Mouse (Mus musculus): ENCODE results near the gene Plpp1.

The Plpp1 gene

DNA sequence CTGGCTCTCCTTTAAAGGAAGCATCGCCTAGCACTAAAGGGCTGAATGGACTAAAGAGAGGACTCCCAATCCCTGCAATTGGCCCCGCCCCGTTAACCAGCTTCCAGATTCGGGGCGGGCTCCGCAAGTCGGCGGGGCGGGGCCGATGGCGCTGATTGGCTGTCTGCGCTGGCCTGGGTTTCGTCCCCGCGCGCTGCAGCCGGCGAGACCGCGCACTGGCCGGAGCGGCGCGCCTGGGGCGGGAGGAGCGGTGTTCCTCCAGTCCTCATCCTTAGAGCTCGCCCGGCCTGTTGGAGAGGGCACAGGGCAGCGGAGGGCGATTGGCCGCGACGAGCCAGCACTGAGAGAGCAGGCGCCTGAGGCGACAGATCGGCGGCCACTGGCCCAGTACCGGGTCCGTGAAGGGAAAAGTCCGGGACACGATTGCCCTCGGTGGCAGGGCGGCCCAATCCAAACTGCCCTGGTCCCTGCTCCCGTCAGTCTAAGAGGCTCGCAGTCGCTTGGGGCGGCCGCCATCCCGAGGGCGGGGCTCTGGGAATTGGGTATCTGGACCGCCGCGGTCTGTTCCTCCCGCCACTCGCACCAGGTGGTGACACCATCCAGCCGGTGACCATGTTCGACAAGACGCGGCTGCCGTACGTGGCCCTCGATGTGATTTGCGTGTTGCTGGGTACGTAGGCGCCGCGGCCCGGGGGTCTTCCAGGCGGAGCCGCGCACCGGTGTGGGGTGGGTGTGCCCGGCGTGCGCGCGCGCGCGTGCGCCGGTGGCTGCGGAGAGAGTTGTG, at the start of gene Plpp1:
TSS of gene Plpp1 (plus strand) at position 196 of the 784 bp plus-strand sequence.
- under 1% methylated on average over 77 of the region's 83 CpGs for WGBS

DNA sequence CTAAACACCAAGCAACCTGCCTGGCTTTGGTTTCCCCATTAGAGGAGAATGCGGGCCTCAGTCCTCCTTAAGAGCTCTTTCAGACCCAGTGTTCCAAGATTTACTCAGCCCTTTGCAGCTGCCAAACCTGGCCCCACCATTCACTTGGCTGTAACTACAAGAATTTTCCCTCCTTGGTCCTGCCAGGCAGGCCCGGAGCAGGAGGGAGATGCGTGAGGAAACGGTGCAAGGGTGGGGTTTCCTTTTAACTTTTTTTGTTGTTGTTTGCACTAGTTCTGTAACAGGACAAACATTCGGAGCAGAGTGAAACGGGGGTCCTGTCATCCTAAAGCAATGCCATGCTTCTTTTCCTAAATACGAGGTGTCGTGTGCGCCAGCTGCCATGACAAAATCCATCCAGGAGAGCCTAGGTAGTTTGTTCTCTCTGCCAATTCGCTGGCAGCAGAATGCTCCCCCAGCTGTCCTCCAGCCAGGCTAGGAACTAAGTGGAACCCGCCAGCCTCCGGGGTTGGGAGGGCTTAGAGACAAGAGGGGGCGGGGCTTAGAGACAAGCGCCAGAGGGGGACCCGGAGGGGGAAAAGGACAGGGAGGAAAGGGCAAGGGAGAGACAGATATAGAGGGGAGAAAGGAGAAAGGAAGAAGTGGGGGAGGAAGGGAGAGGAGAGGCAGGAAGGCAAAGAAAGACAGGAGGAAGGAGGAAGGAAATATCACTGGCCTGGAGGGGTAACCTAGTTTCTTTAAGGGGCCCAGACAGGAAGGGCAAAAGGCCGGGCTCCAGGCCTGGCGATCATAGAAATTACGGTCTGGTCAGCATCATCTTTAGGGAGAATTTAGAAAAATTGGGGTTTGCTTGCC, 48.9 kb upstream of the Plpp1 start:
- 35% methylated on average over 18 of the region's 18 CpGs for WGBS

DNA sequence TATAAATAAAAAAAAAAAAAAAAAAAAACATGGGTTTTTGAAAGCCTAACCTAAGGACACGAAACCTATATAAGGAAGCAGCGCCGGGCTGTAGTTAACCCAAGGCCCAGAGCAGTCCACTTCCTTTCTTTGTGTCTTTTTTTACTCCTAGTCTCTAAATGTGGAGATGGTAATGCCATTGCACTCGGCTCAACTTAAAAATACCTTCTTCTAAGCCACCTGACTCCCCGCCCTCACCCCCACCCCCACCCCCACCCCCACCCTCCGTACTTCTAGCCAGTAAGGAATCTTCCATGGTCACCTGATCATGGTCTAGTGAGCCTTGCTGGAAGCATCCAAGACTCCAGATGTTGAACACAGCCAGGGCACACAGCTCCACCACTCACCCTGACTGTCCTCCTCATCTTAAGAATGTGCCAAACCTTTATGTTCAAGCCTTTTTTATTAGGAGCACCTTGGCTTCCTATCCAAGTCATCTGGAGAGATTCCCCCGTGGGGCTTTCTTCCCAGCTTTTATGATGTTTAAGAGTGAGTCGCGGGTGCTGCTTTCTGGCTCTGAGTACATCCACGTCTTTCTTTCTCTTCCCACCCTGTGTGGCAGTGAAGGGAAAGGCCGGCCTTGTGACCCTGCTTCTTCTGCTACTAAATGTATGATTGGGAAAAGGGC, 48.1 kb upstream of the Plpp1 start:
- 66% methylated on average over 11 of the region's 11 CpGs for WGBS

GRCm38 (mm10) chr13:112753522-112753921, 47.1 kb upstream of the Plpp1 start:
- 81% methylated on average over 9 of the region's 9 CpGs for WGBS

GRCm38 (mm10) chr13:112754871-112755270, 45.7 kb upstream of the Plpp1 start:
- WGBS = 70% methylated on average over 4 of the region's 4 CpGs

GRCm38 (mm10) chr13:112755507-112756010, 45.0 kb upstream of the Plpp1 start:
- WGBS = 46% methylated on average over 11 of the region's 11 CpGs

GRCm38 (mm10) chr13:112757395-112757794, 43.2 kb upstream of the Plpp1 start:
- WGBS = 79% methylated on average over 9 of the region's 9 CpGs

DNA sequence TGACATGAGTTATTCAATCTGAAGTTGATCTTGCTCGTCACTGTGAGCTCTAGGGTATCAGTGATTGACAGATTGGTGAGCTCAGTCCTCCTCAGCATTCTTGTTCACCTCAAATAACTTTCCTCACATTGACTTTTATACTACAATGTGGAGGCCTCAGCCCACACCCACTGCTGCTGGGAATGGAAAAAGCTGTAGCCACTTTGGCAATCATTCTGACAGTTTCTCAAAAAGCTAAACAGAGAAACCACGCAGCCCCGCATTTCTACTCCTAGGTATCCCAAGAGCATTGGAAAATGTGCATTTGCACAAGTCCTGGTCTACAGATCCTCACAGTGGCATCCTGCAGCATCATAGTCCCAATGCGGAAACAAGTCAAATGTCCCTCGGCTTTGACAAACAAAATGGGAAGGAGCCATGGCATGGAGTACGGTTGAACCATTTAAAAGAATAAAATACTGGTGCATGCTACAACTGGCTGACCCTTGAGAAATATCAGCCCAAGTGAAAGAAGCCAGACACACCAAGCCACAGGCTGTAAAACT, 42.0 kb upstream of the Plpp1 start:
- 85% methylated on average over 6 of the region's 6 CpGs for WGBS

DNA sequence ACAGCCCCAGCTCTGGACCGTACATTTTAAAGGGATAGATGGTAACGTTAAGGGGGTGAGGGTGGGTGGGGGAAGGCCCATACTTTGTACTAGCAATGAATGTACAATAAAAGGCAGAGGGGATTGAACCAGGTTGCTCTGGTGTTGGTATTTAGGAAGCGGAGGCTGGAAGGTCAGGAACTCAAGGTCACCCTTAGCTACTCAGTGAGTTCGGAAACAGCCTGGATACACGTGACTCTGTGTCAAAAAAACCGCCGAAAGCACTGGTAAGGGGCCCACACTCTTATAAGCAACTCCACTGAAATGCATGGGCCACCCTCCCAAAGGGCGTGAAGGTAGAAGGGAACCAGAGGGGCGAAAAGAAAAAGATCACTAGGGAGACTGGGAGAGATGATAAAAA, 41.2 kb upstream of the Plpp1 start:
- 93% methylated on average over 9 of the region's 9 CpGs for WGBS

- WGBS = 45% methylated on average over 15 of the region's 15 CpGs
Observed at GRCm38 (mm10) chr13:112759777-112760537, 40.6 kb upstream of the Plpp1 start.

GRCm38 (mm10) chr13:112760538-112760881, 40.1 kb upstream of the Plpp1 start:
- WGBS = 69% methylated on average over 1 of the region's 1 CpGs

DNA sequence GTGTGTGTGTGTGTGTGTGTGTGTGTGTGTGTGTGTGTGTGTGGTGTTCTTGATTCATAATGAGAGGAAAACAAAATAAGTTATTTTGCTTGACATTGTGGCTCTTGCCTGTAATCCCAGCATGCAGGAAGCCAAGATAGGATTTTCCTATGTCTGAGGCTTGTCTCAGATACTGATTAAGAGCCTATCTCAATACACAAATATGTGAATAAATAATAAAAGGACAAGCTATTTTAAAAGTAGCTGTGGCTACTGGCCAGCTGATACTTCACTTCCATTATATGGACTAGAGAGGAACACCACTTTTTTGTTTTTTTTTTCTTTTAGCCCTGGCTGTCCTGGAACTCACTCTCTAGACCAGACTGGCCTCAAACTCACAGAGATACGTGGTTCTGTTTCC, 38.8 kb upstream of the Plpp1 start:
- WGBS = 83% methylated on average over 1 of the region's 1 CpGs

DNA sequence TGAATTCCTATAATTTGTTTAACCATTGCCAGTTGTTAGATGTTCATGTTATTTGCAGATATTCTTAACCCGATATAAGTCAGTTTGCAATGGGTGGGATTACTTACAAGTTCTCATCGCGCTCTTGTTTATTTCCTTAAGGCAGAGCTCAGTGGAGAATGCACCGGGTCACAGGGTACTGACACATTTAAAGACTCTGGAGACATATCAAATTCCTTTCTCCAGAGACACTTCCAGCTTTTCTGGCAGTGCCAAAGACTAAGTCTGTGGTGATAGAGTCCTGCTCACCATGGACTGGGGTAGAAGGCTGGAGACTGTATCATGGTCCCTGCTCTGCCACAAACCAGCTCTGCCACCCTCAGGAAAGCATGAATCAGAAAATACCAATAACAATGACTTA, 38.0 kb upstream of the Plpp1 start:
- WGBS = 79% methylated on average over 4 of the region's 4 CpGs

GRCm38 (mm10) chr13:112763531-112764091, 37.0 kb upstream of the Plpp1 start:
- WGBS = 81% methylated on average over 10 of the region's 10 CpGs

DNA sequence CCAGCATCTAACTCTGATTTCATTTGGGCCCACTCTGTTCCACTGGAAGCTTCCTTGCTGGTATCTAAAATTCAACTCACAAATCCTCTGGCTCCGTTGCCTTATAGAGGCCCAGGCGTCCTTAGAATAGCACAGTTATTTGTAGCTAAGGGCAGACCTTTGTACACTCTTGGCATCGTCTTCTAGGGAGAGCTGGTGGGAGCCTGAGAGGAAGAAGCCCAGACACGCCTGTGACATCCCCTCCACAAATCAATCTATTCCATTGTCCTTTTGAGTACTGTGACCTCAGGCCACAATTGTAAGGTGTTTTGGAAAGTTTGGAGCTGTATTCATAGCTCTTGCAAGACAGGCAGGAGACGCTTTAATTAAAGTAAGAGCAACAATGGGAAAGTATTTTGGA, 36.0 kb upstream of the Plpp1 start:
- 58% methylated on average over 5 of the region's 5 CpGs for WGBS

DNA sequence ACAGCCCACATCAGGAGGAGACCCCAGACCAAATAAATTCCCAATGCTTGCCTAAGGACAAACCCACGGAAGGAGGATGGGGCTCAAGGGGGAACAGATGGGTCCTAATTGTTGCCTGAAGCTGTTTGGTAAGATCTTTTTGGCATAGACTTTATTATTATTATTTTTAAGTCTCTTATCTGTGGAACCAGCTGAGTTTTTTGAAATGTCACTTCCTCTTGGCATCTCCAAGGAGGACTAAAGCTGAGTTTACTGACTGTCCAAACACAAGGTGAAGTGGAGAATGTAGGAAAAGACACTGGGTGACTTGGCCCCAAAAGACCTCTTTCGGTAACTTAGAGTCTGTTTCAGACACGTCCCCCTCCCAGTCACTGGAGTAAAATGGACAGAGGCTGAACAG, 34.9 kb upstream of the Plpp1 start:
- 79% methylated on average over 3 of the region's 3 CpGs for WGBS

DNA sequence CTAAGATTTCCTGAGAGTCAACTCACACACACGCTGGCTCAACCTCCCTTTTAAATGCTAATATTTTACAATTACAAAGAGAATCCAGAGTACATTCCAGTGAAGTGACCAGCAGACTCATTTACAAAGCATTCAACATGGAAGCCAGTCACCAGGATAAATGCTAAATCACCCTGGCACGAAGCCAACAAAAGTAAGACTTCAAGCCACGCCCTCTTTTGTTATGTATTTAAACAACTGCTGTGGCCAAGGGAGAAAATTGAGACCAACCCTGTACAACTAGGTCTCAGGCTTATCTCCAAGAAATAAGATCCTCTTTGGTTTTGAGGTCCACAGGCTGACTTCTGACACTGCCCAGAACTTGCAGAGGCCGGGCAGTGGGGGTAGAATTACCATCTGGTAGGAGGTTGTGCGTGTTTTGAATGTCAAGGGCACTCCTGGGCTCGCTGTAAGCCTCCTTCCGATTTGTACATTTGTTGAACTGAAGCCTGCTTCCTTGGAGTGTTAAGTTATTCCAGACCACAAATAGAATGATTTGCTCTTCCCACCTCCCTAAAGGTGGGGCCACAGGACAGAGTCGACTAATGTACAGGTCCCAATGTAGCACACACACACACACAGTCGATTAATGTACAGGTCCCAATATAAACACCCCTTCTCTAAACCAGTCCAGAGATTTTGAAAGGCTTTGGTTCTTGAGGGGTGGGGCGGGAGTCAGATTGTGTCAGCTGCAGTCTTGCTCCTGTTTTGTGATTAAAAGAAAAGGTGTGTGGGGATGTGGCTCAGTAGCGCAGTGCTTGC, 29.9 kb upstream of the Plpp1 start:
- 38% methylated on average over 11 of the region's 11 CpGs for WGBS

- WGBS = 39% methylated on average over 15 of the region's 15 CpGs
Observed at GRCm38 (mm10) chr13:112771447-112772208, 29.0 kb upstream of the Plpp1 start.

GRCm38 (mm10) chr13:112772252-112772651, 28.3 kb upstream of the Plpp1 start:
- 69% methylated on average over 11 of the region's 11 CpGs for WGBS

Measured in cerebral cortex, adult 2 months (tissue).